Mouse (Mus musculus): ENCODE results near the gene Best2. TPM values are rescaled to one million over a fixed set of nuclear protein-coding genes. Genes with fewer than 3 reads are reported as not detected.

Gene Best2
- not detected in 2 replicates for polyA plus RNA-seq (2015; fragmentation: Nextera tagmentation; extraction: Ambion mirVana)

DNA sequence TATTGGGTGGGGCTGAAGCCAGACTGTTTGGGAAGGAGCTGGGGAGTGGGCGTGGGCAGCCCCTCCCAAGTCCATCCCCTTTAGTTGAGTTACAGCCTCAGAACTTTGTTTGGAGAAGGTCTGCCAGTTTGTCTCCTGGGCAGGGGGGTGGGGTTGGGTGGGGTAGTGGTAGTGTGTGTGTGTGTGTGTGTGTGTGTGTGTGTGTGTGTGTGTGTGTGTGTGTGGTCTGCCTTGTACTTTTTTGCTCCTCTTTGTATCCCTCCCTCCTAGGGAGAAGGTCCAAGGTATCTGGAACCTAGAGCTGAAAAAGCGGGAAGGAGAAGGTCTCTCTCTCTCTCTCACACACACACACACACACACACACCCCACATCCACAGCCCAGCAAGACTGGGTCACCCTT is at the start of gene Best2:
Gene Best2 (minus strand): TSS at position 101 of the 400 bp plus-strand sequence.
- H3K36me3 ChIP-seq (replicated peaks): peaks cover 19% of the 10 kb centered on the region
- peaks cover 6% of the 10 kb centered on the region for H3K4me1 ChIP-seq (replicated peaks)
- peak within 1 kb of the TSS; percentile 11; the same call in 1 of the 2 replicates for H3K4me3 ChIP-seq (replicated peaks)
- peaks cover 56% of the 10 kb centered on the region for H3K27me3 ChIP-seq
- H3K4me2 ChIP-seq: peak within 1 kb of the TSS; percentile 63
- H3K9me3 ChIP-seq (replicated peaks): no peaks in the 10 kb centered on the region
- H3K9ac ChIP-seq: no peak within 1 kb of the TSS
- ATAC-seq (ENCODE audit: insufficient read depth): no peak
- WGBS (ENCODE audit: insufficient replicate concordance): 36% methylated on average over 2 of the region's 2 CpGs
- H3K27ac ChIP-seq (replicated peaks): no peak within 1 kb of the TSS

DNA sequence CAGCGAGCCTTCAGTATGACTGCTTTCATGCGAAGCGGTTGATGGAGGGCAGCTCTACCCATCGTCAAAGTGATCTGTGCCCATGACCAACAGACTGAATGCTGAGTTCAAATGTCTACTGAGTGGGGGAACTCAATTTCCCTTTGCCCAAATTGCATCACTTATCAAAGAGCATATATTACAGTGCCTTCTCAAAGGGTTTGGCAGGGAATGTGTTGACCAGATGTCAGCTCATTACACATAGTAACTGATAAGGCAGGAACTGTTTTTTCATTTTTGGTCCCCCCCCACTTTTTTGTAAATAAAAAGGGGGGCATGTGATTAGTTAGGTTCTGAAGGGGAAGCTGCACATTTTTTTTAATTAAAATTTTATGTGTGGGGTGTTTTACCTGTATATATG is 48.3 kb upstream of the Best2 start:
- H3K4me1 ChIP-seq (replicated peaks): peaks cover 45% of the 10 kb centered on the region
- H3K9me3 ChIP-seq (replicated peaks): no peaks in the 10 kb centered on the region
- H3K27me3 ChIP-seq: no peaks in the 10 kb centered on the region
- no peak for ATAC-seq (ENCODE audit: insufficient read depth)
- H3K36me3 ChIP-seq (replicated peaks): 0 out of 2 replicates have a peak, but pooled peaks cover 1% of the 10 kb centered on the region
- no peak overlapping the region for H3K9ac ChIP-seq
- 77% methylated on average over 4 of the region's 4 CpGs for WGBS (ENCODE audit: insufficient replicate concordance)
- no peak overlapping the region for H3K4me2 ChIP-seq
- no peak overlapping the region for H3K4me3 ChIP-seq (replicated peaks)
- H3K27ac ChIP-seq (replicated peaks): no peak overlapping the region

DNA sequence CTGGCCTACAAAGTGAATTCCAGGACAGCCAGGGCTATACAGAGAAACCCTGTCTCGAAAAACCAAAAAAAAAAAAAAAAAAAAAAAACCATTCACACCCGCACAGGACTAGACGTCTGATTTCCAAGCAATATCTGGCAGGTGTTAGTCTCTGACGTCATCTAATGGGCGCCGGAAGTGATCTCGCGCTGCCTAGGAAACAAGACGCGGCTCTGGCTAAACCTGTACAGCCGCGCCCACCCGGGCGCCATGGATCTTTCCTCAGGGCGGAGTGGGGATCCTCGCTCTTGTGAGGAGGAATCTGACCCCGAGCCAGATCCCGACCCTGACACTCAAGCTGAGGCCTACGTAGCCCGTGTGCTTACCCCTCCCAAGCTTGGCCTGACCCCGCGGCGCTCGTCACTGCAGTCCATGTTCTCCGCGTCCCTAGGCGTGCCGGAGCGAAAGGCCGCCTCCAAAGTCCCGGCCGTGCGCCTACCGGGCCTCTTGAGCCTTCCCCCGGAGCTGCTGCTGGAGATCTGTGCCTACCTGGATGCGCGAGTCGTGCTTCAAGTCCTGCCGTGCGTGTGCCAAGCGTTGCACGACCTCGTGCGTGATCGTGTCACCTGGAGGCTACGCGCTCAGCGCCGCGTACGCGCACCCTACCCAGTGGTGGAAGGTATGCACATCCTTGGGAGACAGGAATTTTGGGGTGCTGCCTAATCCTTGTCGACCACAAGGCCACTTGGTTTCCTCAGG is 45.7 kb upstream of the Best2 start, which contains the start of gene Fbxw9:
Gene Fbxw9 (plus strand): TSS at position 177 of the 738 bp plus-strand sequence.
- peak within 1 kb of the TSS; percentile 71 for H3K4me3 ChIP-seq (replicated peaks)
- WGBS (ENCODE audit: insufficient replicate concordance): under 1% methylated on average over 53 of the region's 53 CpGs
- H3K9ac ChIP-seq: peak within 1 kb of the TSS; percentile 61
- peaks cover 31% of the 10 kb centered on the region for H3K4me1 ChIP-seq (replicated peaks)
- peak within 1 kb of the TSS; percentile 94 for H3K4me2 ChIP-seq
- peaks cover 24% of the 10 kb centered on the region for H3K36me3 ChIP-seq (replicated peaks)
- no peaks in the 10 kb centered on the region for H3K27me3 ChIP-seq
- no peaks in the 10 kb centered on the region for H3K9me3 ChIP-seq (replicated peaks)
- ATAC-seq (ENCODE audit: insufficient read depth): peak; percentile 75
- no peak within 1 kb of the TSS for H3K27ac ChIP-seq (replicated peaks)

DNA sequence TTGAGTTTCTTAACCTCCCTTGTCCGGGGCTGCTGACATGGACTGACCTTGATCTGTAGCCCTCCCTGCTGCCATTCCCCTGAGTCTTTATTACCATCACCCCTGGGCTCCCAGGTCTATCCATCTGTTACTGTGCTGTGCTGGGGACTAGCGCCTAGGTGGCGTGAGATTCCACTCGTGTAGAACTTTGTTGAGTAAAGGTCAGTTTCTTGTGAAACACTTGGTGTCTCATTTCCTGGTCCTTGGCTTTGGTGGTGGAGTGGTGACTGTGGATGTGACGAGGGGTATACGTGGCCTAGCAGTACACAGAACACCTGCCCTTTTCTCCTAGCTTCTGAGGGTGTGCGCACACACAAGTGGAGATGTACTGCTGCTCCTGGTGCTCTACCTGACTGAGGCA is 43.0 kb upstream of the Best2 start:
- Histone ChIP-seq H3K4me3 (replicated peaks) (no peak overlapping the region), H3K9ac (no peak overlapping the region), H3K9me3 (replicated peaks) (no peaks in the 10 kb centered on the region), H3K36me3 (replicated peaks) (peaks cover 51% of the 10 kb centered on the region), H3K4me1 (replicated peaks) (peaks cover 23% of the 10 kb centered on the region), H3K27ac (replicated peaks) (no peak overlapping the region), H3K27me3 (no peaks in the 10 kb centered on the region), H3K4me2 (no peak overlapping the region)
- ATAC-seq (ENCODE audit: insufficient read depth): no peak
- 77% methylated on average over 7 of the region's 7 CpGs for WGBS (ENCODE audit: insufficient replicate concordance)

DNA sequence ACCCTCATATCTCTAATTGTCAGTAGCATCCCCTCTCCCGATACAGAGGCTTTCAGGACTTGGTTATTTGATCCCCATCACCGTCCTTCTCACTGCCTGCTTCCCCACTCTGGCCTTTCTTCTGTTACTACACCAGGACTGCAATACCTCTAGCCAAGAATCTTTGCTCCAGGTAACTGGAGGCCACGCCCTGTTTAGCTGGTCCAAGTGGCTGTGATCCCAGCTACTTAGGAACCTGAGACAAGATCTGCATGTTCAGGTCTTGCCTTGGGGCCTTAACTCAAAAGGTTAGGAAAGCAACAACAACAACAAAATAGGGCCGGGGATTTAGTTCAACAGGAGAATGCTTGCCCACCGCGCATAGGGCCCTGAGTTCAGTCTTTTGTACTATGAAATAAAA is 29.3 kb upstream of the Best2 start:
- Histone ChIP-seq H3K27ac (replicated peaks) (no peak overlapping the region), H3K4me3 (replicated peaks) (no peak overlapping the region), H3K4me2 (no peak overlapping the region), H3K9ac (no peak overlapping the region), H3K9me3 (replicated peaks) (no peaks in the 10 kb centered on the region), H3K36me3 (replicated peaks) (peaks cover 91% of the 10 kb centered on the region), H3K4me1 (replicated peaks) (peaks cover 28% of the 10 kb centered on the region), H3K27me3 (no peaks in the 10 kb centered on the region)
- ATAC-seq (ENCODE audit: insufficient read depth): no peak
- WGBS (ENCODE audit: insufficient replicate concordance): 84% methylated on average over 6 of the region's 6 CpGs

DNA sequence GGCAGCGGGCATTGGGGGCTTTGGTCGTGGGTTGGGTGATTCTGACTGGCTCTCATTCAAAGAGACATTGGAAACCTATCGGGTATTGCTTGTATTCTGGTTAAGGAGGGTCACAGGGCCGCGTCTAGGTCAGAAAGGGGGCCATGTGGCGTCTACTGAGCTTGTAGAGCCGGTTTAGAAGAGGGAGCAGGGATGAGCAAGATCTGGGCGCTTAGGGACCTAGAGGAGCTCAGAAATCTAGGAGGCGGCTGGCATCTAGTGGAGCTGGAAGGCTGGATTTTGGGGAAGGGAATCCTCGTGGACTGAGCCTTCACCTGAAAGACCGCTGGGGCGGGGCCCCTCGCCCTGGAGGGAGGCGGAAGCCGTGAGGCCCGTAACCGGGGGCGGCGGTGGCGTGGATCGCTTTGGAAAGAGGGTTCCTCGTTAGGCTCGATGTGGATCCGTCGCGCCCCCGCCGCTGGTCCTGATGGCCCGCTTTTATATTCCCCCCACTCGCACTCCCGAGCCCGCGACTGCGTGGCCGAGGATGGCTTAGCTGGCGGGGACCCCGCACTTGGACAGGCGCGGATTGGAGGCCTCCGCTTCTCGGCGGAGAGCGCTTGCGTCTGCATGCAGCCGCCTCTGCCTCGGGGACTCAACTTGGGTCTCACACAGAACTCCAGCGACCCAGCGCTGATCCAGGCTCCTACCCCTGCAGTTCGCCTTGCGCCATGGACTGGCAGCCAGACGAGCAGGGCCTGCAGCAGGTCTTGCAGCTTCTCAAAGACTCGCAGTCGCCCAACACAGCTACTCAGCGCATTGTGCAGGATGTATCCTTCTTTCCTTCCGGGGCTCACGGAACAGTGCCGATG is 23.6 kb upstream of the Best2 start:
- H3K4me2 ChIP-seq: peak overlapping the region; percentile 93
- H3K4me1 ChIP-seq (replicated peaks): peaks cover 71% of the 10 kb centered on the region
- peak overlapping the region; percentile 98 for H3K27ac ChIP-seq (replicated peaks)
- peaks cover 51% of the 10 kb centered on the region for H3K36me3 ChIP-seq (replicated peaks)
- peak; percentile 38 for ATAC-seq (ENCODE audit: insufficient read depth)
- peak overlapping the region; percentile 85 for H3K4me3 ChIP-seq (replicated peaks)
- H3K27me3 ChIP-seq: no peaks in the 10 kb centered on the region
- H3K9ac ChIP-seq: peak overlapping the region; percentile 94
- under 1% methylated on average over 57 of the region's 57 CpGs for WGBS (ENCODE audit: insufficient replicate concordance)
- no peaks in the 10 kb centered on the region for H3K9me3 ChIP-seq (replicated peaks)

DNA sequence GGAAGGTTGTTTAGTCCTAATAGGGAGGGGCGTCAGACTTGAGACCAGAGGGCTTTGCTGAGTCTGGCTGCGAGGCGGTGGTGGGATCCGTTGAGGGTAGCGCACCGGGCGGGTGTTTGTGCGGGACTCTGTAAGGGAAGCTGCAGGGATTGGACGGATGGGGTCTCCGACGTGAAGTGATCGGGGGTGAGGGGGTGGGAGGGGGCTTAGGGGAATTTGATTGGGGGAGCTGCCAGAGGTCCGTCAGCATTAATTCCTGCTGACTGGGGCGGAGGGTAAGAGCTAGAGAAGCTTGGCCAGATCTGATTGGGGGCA is 23.0 kb upstream of the Best2 start:
- under 1% methylated on average over 14 of the region's 14 CpGs for WGBS (ENCODE audit: insufficient replicate concordance)
- no peaks in the 10 kb centered on the region for H3K27me3 ChIP-seq
- peak; percentile 19 for ATAC-seq (ENCODE audit: insufficient read depth)
- peak overlapping the region; percentile 93 for H3K4me2 ChIP-seq
- no peaks in the 10 kb centered on the region for H3K9me3 ChIP-seq (replicated peaks)
- H3K9ac ChIP-seq: peak overlapping the region; percentile 94
- peak overlapping the region; percentile 98 for H3K27ac ChIP-seq (replicated peaks)
- peaks cover 51% of the 10 kb centered on the region for H3K36me3 ChIP-seq (replicated peaks)
- peak overlapping the region; percentile 85 for H3K4me3 ChIP-seq (replicated peaks)
- H3K4me1 ChIP-seq (replicated peaks): peaks cover 75% of the 10 kb centered on the region

DNA sequence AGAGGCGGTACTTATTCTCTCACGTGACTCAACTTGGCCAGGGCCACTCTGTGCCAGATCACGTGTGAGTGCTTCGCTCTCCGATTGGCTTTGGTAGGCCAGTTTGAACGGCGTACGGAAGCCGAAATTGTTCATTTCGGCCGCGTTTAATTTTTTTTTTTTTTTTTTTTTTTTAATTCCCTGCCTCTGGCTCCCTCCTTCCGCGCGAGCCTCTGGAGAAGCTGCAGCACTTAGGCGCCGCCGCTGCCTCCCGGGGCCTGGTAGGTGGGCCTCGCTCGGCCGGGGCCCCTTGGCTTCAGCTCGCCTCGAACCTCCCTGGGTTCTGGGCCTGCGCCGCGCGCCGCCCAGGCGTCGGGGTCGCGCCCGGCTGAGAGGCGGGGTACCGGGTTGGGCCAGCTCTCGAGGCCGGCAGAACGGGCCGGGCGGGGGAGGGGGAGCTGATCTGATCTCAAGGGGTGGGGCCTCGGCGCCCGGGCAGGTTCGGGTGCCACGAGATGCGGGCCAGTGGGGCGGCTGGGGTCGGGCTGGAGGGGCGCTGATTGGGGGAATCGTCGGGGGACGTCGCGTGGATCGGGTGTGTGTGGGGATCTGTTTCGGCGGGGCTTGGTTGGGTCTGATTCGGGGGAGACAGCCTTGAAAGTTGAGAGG is 22.5 kb upstream of the Best2 start, which contains the start of gene Tnpo2:
Gene Tnpo2 (plus strand): TSS at position 198 of the 648 bp plus-strand sequence.
- peak within 1 kb of the TSS; percentile 85 for H3K4me3 ChIP-seq (replicated peaks)
- peak; percentile 84 for ATAC-seq (ENCODE audit: insufficient read depth)
- H3K27me3 ChIP-seq: no peaks in the 10 kb centered on the region
- H3K27ac ChIP-seq (replicated peaks): peak within 1 kb of the TSS; percentile 98
- H3K36me3 ChIP-seq (replicated peaks): peaks cover 51% of the 10 kb centered on the region
- under 1% methylated on average over 59 of the region's 59 CpGs for WGBS (ENCODE audit: insufficient replicate concordance)
- peaks cover 77% of the 10 kb centered on the region for H3K4me1 ChIP-seq (replicated peaks)
- H3K9ac ChIP-seq: peak within 1 kb of the TSS; percentile 94
- peak within 1 kb of the TSS; percentile 93 for H3K4me2 ChIP-seq
- H3K9me3 ChIP-seq (replicated peaks): no peaks in the 10 kb centered on the region

DNA sequence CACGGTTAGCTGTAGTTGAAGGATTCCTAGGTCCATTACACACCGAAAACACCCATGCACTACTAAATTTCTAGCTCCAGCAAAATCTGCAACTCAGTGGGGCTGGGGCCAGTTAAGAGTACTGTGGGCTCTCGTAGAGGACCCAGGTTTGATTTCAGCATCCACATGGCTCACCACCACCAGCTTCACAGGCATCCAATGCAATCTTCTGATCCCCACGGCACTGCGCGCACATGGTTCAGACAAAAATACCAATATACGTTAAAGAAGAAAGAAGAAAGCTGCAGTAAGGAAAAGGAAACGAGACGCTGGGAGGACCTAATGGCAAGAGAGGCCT is 22.0 kb upstream of the Best2 start:
- peak; percentile 27 for ATAC-seq (ENCODE audit: insufficient read depth)
- peak overlapping the region; percentile 85 for H3K4me3 ChIP-seq (replicated peaks)
- H3K4me1 ChIP-seq (replicated peaks): peaks cover 73% of the 10 kb centered on the region
- no peaks in the 10 kb centered on the region for H3K9me3 ChIP-seq (replicated peaks)
- H3K27ac ChIP-seq (replicated peaks): peak overlapping the region; percentile 87
- no peaks in the 10 kb centered on the region for H3K27me3 ChIP-seq
- peak overlapping the region; percentile 93 for H3K4me2 ChIP-seq
- peaks cover 51% of the 10 kb centered on the region for H3K36me3 ChIP-seq (replicated peaks)
- under 1% methylated on average over 9 of the region's 9 CpGs for WGBS (ENCODE audit: insufficient replicate concordance)
- peak overlapping the region; percentile 75 for H3K9ac ChIP-seq

DNA sequence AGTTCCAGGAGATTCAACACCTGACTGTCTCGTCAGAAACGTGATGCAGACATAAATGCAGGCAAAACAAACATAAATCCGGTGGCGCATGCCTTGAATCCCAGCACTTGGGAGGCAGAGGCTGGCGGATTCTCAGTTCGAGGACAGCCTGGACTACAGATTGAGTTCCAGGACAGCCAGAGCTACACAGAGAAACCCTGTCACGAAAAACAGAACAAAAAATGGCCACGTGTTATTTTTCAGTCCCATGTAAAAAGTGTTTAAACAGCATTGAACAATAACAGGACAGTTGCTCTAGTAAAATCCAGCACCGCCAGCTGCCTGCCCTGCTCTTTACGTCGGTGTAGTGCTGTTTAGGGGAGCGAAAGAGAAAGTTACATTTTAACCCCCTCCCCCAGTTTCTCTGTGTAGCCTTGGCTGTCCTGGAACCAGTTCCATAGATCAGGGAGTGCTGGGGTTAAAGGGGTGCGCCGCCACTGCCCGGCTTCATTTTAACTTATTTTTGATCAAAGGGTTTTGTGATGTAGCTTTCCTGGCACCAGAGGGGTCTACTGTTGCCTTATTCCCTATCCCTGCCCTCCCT is 21.5 kb upstream of the Best2 start:
- WGBS (ENCODE audit: insufficient replicate concordance): under 1% methylated on average over 15 of the region's 15 CpGs
- peaks cover 68% of the 10 kb centered on the region for H3K4me1 ChIP-seq (replicated peaks)
- no peaks in the 10 kb centered on the region for H3K27me3 ChIP-seq
- peak; percentile 9; the same call in 1 of the 2 replicates for ATAC-seq (ENCODE audit: insufficient read depth)
- peaks cover 51% of the 10 kb centered on the region for H3K36me3 ChIP-seq (replicated peaks)
- peak overlapping the region; percentile 87 for H3K27ac ChIP-seq (replicated peaks)
- no peaks in the 10 kb centered on the region for H3K9me3 ChIP-seq (replicated peaks)
- peak overlapping the region; percentile 93 for H3K4me2 ChIP-seq
- peak overlapping the region; percentile 75 for H3K9ac ChIP-seq
- H3K4me3 ChIP-seq (replicated peaks): peak overlapping the region; percentile 85
